Mouse (Mus musculus) intestine, embryonic 14.5 days (tissue): ENCODE data around the gene Olfr523. TPM values are rescaled to one million over a fixed set of nuclear protein-coding genes. Genes with fewer than 3 reads are reported as not detected.
"Not testable (repeated sequence)": the region's sequence is repeated elsewhere in the genome, so short reads cannot be mapped to it uniquely, and the experiment has no call there.

Experiments
- ATAC-seq: fragments of 200-750 bp; cut with Nextera tagmentation; replicated peaks from 2 replicates; pipeline ENCODE4 v1.8.0; 2017; ENCODE audit warnings: low read depth, moderate number of reproducible peaks, moderate TSS enrichment, moderate library complexity; ENCODE audit not compliant: low FRiP score, low TSS enrichment
- DNase-seq: peaks from one replicate; pipeline ENCODE4 v3.0.0-alpha.2; 2018; ENCODE audit warnings: low spot score
- H3K27ac ChIP-seq: fragments of 300-500 bp; sonication (generic); 2 replicates; pipeline ENCODE4 v1.5.1; 2014; ENCODE audit warnings: low read depth, mild to moderate bottlenecking, control low read depth
- H3K27me3 ChIP-seq: fragments of 300-500 bp; sonication (generic); replicated peaks from 2 replicates; pipeline ENCODE4 v1.6.1; 2014; ENCODE audit warnings: low read length, control low read depth; ENCODE audit not compliant: control insufficient read depth, insufficient read depth
- H3K36me3 ChIP-seq: fragments of 300-500 bp; sonication (generic); 2 replicates; pipeline ENCODE4 v1.6.1; 2014; ENCODE audit warnings: low read length, control low read depth; ENCODE audit not compliant: control insufficient read depth, insufficient read depth
- H3K4me1 ChIP-seq: fragments of 300-500 bp; sonication (generic); replicated peaks from 2 replicates; pipeline ENCODE4 v1.6.1; 2014; ENCODE audit warnings: low read length, control low read depth, mixed read lengths; ENCODE audit not compliant: control insufficient read depth, insufficient read depth
- H3K4me2 ChIP-seq: fragments of 300-500 bp; sonication (generic); 2 replicates; pipeline ENCODE4 v1.6.1; 2014; ENCODE audit warnings: low read length
- H3K4me3 ChIP-seq: fragments of 300-500 bp; sonication (generic); 2 replicates; pipeline ENCODE4 v1.5.1; 2014; ENCODE audit warnings: low read depth, low read length, control low read depth, mixed read lengths
- H3K9ac ChIP-seq: fragments of 300-500 bp; sonication (generic); 2 replicates; pipeline ENCODE4 v1.6.1; 2014; ENCODE audit warnings: mild to moderate bottlenecking, low read length
- H3K9me3 ChIP-seq: fragments of 300-500 bp; sonication (generic); 2 replicates; pipeline ENCODE4 v1.6.1; 2016; ENCODE audit warnings: low read length, control low read depth; ENCODE audit not compliant: control insufficient read depth
- WGBS: fragments of 180-500 bp; shearing (Covaris S2); extraction: QIAGEN DNeasy Blood & Tissue Kit; methylation state at CpG from one replicate; pipeline ENCODE4 v1.1.7; 2014; 5-methylcytosine and 5-hydroxymethylcytosine counted together
- polyA plus RNA-seq: library from polyadenylated mRNA; unstranded; fragments of >200 nt; fragmentation: Nextera tagmentation; extraction: Ambion mirVana; gene quantifications from 2 replicates; pipeline ENCODE4 v1.2.1, GENCODE M21; 2014

Olfr523 gene
- polyA plus RNA-seq = not detected in 2 replicates

DNA sequence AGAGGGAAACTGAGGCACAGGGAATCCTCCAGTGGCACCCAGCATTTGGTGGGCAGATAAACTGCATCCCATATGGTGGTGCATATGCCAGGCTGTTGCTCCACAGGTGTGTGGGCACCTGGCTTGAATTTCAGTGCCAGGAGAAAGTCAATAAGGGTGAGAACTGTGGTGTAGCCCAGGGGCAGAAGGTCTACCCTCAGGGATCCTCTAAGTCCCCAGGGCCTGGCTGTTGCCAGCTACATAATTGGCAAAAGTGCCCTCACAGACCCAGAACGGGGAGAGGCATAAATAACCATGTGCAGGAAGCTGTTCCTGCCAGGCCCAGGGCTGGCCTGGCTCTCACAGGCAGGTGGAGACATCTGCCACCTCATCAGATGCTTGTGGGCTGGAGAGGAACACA is at the start of gene Olfr523:
Gene Olfr523 (plus strand): TSS at position 282 of the 400 bp plus-strand sequence.
- no peak within 1 kb of the TSS for H3K4me3 ChIP-seq
- no peak within 1 kb of the TSS for H3K4me2 ChIP-seq
- H3K4me1 ChIP-seq = no peaks in the 10 kb centered on the region
- ATAC-seq (no peak), DNase-seq (no peak)
- no peak within 1 kb of the TSS for H3K9ac ChIP-seq
- H3K9me3 ChIP-seq = no peaks in the 10 kb centered on the region
- WGBS = 53% methylated on average over 1 of the region's 1 CpGs
- no peak within 1 kb of the TSS for H3K27ac ChIP-seq
- H3K36me3 ChIP-seq = no peaks in the 10 kb centered on the region
- no peaks in the 10 kb centered on the region for H3K27me3 ChIP-seq

DNA sequence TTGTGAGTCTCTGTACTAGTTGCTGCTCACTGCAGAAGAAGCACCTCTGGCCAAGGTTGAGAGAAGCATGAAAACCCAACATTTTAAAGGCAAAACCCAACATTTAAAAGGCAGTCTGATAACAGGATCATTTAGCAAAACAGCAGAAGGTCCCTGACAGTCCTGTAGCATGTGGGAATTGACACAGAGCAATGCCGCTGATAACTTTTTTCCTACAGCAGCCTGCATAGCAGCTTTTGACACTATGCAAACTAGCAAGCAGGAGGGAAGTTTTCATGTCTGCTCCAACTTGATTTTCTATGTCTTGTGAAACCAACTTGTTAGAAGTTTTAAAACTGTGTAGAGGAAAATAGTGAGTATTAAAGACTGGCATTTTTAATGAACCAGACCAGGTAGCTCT is 48.6 kb upstream of the Olfr523 start:
- WGBS = 92% methylated on average over 1 of the region's 1 CpGs
- peaks cover 5% of the 10 kb centered on the region for H3K36me3 ChIP-seq

GRCm38 (mm10) chr7:140125278-140126021 is 47.6 kb upstream of the Olfr523 start:
- Histone ChIP-seq H3K9me3 (no peaks in the 10 kb centered on the region), H3K4me2 (peak overlapping the region; percentile 74), H3K9ac (peak overlapping the region; percentile 77), H3K36me3 (peaks cover 14% of the 10 kb centered on the region), H3K27ac (peak overlapping the region; percentile 73), H3K27me3 (no peaks in the 10 kb centered on the region), H3K4me3 (peak overlapping the region; percentile 81), H3K4me1 (peaks cover 6% of the 10 kb centered on the region; the same call in 1 of the 2 replicates)
- DNase-seq (peak; percentile 96), ATAC-seq (peak; percentile 96)
- WGBS = under 1% methylated on average over 40 of the region's 40 CpGs

More for the DNA sequence above, 48.6 kb upstream of the Olfr523 start:
- Histone ChIP-seq H3K9me3 (no peaks in the 10 kb centered on the region), H3K4me3 (no peak overlapping the region), H3K4me2 (no peak overlapping the region), H3K27ac (no peak overlapping the region), H3K9ac (no peak overlapping the region), H3K4me1 (peaks cover 6% of the 10 kb centered on the region; the same call in 1 of the 2 replicates), H3K27me3 (no peaks in the 10 kb centered on the region)
- ATAC-seq (no peak), DNase-seq (no peak)

DNA sequence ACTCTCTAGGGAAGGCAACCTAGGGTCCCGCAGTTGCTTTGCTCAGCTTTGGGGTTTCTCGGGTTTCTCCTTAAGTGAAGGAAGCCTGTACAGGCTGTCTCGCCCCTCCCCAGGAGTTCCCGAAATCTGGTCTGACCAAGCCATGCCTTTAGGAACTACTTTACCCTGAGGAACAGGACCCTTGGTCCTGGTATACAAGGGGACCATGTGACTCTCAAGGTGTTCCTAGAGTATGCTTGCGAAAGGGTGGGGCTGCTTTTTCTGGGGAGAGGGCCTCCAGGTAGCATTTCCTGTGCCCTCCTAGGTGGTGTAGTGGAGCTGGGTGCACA is 47.0 kb upstream of the Olfr523 start:
- Histone ChIP-seq H3K4me3 (peak overlapping the region; percentile 81), H3K27me3 (no peaks in the 10 kb centered on the region), H3K4me2 (peak overlapping the region; percentile 74), H3K36me3 (peaks cover 19% of the 10 kb centered on the region), H3K4me1 (peaks cover 6% of the 10 kb centered on the region; the same call in 1 of the 2 replicates), H3K9ac (peak overlapping the region; percentile 77), H3K27ac (peak overlapping the region; percentile 73), H3K9me3 (no peaks in the 10 kb centered on the region)
- DNase-seq = no peak
- WGBS = 3% methylated on average over 5 of the region's 5 CpGs
- peak; percentile 38 for ATAC-seq

DNA sequence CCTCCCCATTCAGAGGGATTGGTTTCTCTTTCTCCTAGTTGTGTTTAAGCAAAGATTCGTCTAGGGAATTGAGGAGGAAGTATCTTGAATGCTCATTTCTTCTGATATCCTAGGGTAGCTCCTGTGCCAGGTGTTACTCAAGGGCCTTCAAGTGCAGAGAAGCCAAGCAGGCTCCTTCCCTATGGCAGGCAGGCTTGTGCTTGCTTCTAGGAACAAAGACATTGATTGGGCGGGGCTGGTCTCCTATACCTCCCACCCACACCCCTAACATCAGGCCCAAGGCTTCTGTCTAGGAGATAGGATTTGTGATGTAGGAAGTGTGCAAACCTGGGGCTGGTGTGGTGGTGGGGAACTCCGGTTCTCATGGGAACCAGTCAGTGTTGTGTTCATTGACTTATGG is 46.1 kb upstream of the Olfr523 start:
- Histone ChIP-seq H3K9ac (no peak overlapping the region), H3K4me3 (no peak overlapping the region), H3K4me2 (peak overlapping the region; percentile 25), H3K36me3 (peaks cover 19% of the 10 kb centered on the region), H3K27me3 (no peaks in the 10 kb centered on the region), H3K9me3 (no peaks in the 10 kb centered on the region), H3K4me1 (peaks cover 6% of the 10 kb centered on the region; the same call in 1 of the 2 replicates), H3K27ac (no peak overlapping the region)
- DNase-seq (no peak), ATAC-seq (no peak)
- 83% methylated on average over 3 of the region's 3 CpGs for WGBS

GRCm38 (mm10) chr7:140127911-140128310 is 45.1 kb upstream of the Olfr523 start:
- no peak for DNase-seq
- H3K4me2 ChIP-seq = no peak overlapping the region
- no peaks in the 10 kb centered on the region for H3K27me3 ChIP-seq
- no peaks in the 10 kb centered on the region for H3K9me3 ChIP-seq
- WGBS = 80% methylated on average over 2 of the region's 2 CpGs
- ATAC-seq = no peak
- no peak overlapping the region for H3K9ac ChIP-seq
- H3K4me3 ChIP-seq = no peak overlapping the region
- peaks cover 19% of the 10 kb centered on the region for H3K36me3 ChIP-seq
- H3K27ac ChIP-seq = no peak overlapping the region
- H3K4me1 ChIP-seq = peaks cover 6% of the 10 kb centered on the region; the same call in 1 of the 2 replicates

DNA sequence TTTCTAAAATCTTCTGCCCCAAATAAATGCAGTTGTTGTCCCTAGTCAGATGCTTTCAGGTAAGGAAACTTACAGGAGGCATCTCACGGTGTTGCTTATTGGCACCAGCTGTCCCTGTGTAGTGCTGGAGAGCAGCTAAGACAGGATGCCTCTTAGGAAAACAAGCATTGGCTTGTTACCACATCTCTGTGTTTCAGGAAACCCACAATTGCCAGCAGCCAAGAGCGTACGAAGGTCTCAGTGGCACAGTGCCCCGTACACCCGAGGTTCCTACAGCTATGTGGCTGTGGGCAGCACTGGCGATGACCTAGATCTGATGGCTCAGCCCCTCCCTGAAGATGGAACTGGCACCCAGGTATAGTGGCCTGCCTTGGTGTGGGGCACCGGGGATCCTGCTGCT is 40.8 kb upstream of the Olfr523 start:
- not testable (repeated sequence) for H3K27ac ChIP-seq, H3K9me3 ChIP-seq, H3K4me2 ChIP-seq, H3K4me1 ChIP-seq, H3K27me3 ChIP-seq, DNase-seq, ATAC-seq, H3K4me3 ChIP-seq, H3K9ac ChIP-seq
- peaks cover 34% of the 10 kb centered on the region for H3K36me3 ChIP-seq
- WGBS = 96% methylated on average over 7 of the region's 7 CpGs

- not testable (repeated sequence) for DNase-seq, H3K27ac ChIP-seq, H3K4me1 ChIP-seq, H3K27me3 ChIP-seq, H3K4me2 ChIP-seq, H3K4me3 ChIP-seq, H3K9ac ChIP-seq, ATAC-seq, H3K9me3 ChIP-seq
- H3K36me3 ChIP-seq = peaks cover 33% of the 10 kb centered on the region
- 85% methylated on average over 5 of the region's 7 CpGs for WGBS
These were observed 39.0 kb upstream of the Olfr523 start for GRCm38 (mm10) chr7:140134033-140134432.
